Mouse (Mus musculus) ovary, postnatal 14 days (tissue): ENCODE data around the gene Mpv17.

Experiments
- DNase-seq: peaks from one replicate; pipeline ENCODE4 v3.0.0; 2022; ENCODE audit warnings: low spot score

Mpv17 gene

DNA sequence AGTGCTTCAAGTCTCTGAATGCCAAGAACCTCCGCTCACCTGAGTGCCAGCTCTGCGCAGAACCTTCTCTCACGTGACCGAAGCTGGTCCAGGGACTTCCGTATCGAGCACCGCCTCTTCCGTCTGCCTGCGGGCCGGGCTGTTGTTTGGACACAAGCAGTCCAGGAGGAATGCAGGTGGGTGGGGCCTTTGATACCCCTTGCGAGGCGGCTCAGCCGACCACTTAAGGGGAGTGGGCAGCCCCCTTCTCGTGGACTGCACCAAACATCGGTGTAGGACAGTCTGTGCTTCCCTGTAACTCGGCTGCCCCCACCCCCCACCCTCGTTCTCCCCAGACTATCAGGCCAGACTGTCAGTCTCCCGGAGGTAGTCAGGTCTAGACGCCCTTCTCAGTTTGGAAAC is at the start of gene Mpv17:
Gene Mpv17, minus strand, starts transcription at position 100 of the 402 bp plus-strand sequence.
- DNase-seq, result peak; percentile 72

DNA sequence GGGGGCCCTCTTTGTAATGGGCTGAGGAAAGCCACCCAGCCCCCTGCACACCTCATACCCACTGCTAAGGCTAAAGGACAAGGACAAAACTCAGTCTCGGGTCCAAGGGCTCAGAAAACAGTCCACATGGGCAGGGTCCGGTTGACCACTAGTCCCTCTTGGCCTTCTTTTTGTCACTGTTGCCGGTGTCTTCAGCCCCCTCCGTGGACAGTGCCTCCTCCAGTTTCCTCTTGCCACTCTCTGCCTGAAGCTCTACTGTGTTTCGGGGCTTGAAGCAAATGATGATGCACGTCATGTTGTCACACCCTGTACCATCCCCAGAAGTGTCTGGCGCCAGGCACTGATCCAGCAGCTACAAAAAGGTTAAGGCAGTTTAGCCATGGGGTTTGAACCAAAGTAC is 48.9 kb upstream of the Mpv17 start:
- DNase-seq, result no peak

DNA sequence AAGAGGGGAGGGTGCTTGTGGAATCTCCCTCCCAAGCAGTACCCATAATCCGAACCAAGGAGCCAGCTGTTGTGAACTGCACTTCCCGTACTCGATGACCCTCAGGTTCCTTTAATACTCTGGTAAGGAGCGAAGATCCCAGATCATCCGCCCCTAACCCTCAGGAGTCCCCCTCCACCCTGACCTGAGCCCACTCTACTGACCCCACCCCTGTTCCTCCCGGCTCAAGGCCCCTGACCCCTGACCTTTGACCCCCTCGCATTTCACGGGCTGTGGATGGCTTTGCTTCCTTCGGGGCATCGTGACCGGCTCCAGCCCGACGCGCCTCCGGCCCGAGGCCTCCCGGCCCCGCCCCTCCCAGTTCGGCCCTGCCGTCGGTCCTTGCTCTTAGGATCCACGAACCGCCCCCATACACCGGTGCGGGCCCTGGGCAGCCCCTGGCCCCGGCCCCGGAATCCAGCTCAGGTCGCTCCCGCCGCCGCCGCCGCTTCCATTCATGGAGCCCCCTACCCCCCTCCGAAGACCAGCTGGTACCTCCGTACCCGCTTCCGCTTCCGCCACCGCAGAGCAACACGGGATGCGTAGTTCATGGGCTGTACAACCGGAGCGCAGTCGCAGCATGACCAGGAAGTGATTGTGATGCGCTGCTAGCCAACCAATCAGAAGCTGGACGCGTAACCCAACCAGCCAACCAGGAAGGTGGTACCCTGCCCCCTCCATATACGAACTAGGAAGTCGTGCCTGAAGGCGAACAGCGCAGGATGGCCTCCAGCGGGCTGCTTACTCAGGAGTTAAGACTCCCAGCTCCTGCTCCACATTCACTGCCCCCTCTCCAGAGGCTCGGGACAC is 47.9 kb upstream of the Mpv17 start, which contains the start of gene Zfp513:
Gene Zfp513, minus strand, starts transcription at position 562 of the 849 bp plus-strand sequence.
- peak; percentile 86 for DNase-seq

DNA sequence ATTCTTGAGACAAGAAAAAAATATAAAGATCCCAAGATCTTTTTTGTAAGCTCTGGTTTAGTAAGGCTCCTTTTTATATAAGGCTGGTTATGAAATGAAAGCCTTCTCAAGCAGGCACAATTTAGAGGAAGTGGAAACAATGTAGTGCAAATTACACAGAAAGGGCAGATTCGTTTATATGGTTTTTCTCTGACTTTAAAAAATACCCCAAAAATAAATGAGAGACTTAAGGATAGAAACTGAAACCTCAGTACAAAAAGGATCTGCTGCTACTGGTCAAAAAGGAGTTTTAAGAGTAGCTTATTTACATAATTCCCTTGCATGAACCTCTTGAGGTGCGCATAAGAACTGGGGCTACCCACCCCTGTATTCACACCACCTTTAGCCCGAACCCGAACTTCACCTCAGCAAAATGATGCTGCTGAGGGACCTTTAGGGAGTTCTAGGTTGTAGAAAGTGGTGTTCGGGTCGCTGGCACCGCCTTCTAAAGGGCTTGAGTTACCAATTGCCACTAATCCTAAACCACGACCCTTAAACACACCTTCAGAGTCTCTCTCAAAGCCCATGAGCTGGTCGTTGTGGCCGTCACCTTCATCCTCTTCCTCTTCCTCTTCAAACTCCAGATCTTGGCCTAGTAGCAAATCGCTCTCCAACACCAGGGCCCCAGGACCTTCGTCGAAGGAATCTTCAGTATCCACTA is 47.1 kb upstream of the Mpv17 start:
- DNase-seq, result no peak

DNA sequence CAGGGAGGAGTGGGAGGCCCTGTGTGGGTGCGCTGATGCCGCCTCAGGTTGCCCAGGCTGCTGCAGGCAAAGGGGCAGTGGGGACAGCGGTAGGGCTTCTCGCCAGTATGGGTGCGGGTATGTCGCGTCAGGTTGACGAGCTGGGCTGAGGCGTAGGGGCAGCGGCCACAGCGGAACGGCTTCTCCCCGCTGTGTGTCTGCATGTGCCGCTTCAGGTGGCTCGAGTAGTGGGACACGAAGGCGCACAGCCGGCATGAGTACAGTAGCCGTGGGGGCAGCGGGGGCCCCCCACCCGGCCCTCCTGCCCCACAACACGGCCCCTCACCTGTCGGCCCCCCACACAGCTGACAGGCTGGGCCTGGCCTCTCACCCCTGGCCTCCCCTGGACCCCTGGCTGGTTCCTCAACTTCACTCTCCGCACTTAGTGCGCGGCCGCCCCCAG is 46.3 kb upstream of the Mpv17 start:
- no peak for DNase-seq

DNA sequence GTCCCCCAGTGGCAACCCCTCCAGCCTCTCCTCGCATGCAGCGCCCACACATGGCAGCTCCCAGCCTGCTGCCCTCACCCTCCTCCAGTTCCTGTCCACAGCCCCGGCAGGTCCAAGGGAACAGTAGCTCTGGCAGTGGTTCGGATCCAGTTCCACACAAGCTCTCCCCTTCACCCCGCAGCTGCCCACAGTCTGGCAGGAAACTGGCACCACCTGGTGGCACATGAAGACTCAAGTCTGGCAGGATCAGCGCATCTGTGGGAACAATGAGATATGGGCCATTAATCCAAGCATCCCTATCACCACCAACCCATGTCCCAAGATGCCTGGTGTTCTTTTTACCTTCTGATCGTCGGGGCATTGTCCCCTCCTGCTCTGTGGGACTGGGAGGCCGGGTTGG is 45.8 kb upstream of the Mpv17 start:
- no peak for DNase-seq

DNA sequence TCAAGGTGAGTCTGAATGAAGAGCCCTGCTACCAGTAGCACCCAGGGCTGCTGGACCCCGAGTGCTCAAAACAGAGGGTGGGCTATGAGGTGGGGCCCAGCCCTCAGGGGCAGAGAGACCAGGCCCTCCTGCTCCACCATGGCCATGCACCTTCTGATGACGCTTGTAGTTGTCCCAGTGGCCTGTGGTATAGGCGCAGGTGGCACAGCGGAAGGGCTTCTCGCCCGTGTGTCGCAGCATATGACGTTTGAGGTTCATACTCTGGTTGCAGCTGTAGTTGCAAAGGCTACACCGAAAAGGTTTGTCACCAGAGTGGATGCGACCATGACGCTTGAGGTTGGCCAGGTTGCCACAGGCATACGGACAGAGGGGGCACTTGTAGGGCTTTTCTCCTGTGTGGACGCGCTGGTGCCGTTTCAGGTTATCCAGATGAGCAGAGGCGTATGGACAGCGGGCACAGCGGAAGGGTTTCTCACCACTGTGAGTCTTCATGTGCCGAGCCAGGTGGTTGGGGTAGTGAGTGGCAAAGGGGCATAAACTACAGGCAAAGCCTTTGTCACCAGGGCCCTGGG is 45.4 kb upstream of the Mpv17 start:
- no peak for DNase-seq

DNA sequence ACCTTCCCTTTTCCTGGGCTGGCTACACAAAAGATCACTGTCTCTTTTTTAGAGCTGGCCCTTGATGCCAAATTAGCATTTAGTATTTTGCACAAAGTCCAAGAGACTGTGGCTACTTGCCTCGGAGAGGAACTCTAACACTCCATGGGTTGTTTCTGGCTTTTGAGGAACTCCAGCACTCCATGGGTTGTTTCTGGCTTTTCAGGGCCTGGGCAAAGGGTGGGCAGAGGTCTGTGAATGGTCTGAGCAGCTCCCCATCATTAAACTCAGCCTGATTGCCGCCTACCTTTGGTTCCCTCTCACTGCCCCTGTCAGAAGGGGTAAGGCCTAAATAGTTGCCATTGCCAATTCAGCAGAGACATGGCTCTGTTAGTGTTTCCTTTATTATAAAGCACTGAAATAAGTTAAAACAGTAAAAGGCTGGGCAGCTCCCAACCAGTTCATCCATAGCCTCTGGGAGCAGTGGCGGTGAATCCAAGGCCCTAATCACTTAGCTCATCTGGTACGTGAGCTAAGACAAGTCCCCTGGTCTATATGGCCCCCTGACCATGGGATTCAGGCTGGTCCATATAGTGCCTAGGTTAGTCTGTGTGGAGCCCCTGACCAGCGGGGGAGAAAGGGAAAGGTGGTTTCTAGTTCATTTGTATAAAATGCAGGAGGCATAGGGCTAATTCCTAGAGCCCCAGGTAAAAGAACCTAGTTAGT is 44.7 kb upstream of the Mpv17 start:
- no peak for DNase-seq

DNA sequence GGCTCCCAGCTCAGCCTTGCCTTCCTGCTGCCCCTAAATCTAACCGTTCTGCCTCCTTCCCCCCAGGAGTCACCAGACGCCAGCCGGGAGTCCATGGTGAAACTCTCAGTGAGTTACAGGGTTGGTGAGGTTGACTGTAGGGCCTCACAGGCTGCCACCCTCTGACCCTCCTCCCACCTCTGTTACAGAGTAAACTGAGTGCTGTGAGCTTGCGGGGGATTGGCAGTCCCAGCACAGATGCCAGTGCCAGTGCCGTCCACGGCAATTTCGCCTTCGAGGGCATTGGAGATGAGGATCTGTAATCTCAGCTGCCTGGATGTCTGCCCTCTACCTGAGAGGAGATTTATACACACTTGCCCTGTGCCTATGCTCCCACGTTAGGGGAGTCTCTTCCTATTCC is 44.1 kb upstream of the Mpv17 start:
- DNase-seq, result no peak

DNA sequence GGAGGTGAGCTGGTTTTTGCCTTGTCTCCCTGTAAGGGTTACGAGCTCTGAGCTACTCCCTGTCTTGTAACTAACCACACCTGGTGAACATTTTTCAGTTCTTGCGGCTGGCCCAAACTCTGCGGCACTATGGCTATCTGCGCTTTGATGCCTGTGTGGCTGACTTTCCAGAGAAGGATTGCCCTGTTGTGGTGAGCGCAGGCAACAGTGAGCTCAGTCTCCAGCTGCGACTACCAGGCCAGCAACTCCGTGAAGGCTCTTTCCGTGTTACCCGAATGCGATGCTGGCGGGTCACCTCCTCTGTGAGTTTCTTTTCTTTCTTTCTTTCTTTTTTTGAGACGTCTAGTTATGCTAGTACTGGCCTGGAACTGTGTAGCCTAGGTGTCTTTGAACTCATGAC is 43.0 kb upstream of the Mpv17 start:
- no peak for DNase-seq

DNA sequence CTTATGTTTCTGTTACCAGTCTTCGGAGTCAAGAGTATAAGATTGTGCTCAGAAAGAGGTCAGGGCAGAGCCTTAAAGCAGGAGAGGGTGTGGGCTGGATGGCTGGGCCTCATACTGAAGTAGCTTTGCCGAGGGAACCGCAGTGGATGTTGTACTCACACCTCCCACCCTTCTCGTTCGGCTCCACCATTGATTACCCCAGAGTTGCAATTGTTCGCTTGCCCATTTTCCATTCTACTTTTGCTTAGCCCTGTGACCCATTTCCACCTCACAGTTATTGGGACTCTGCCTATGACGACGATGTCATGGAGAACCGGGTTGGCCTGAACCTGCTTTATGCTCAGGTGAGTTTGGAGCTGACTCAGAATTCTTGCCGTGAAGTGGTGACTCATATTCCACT is 42.2 kb upstream of the Mpv17 start:
- no peak for DNase-seq

DNA sequence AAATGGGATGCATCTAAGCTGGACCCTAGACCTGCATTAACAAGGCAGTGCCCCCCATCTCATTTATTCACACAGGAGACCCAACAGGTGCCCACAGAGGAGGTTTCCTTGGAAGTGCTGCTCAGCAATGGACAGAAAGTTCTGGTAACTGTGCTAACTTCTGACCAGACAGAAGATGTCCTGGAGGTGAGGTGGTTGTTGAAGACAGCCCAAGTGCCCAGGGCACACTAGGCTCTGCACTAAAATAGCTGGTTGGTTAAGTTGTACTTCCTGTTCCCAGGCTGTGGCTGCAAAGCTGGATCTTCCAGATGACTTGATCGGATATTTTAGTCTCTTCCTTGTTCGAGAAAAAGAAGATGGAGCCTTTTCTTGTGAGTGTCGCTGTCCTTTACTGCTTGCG is 41.6 kb upstream of the Mpv17 start:
- DNase-seq, result no peak

DNA sequence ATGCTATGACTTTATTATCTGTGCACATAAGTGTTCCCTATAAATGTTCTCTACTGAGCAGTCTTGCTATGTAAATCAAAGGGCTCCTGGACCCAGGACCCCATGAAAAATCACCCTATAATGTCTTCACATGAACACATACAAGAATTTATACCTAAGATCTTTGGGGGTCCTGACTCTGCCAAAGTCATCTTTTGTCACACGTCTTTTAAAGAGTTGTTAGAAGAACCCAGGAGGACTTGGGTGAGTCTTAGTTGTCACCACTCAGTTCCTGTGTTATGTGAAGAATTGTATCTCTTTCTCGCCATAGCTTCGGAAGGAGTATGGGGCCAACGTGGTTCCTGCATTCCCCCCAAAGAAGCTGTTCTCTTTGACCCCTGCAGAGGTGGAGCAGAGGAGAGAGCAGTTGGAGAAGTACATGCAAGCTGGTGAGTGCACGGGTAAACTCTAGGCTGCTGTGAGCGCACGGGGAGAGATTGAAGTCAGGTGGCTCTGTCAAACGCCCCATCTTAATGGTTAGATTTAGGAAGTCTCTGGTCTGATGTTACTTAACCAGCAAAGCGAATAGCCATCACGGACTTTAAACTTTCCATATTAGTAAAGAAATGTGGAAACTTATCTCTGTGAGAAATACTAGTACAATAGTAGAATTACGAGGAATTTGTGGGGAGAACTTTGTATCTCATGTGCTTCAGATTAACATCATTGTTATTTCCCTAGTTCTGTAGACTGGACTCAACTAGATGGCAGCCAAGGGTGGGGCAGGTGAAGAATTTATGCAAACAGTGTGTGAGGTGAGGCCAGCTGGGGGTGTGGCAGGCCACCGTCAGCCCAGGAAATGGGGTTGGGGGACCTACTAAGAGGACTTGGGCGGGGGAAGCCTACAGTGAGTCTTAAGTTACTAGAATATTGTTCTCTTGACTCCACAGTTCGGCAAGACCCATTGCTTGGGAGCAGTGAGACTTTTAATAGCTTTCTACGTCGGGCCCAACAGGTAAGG is 40.7 kb upstream of the Mpv17 start:
- no peak for DNase-seq

DNA sequence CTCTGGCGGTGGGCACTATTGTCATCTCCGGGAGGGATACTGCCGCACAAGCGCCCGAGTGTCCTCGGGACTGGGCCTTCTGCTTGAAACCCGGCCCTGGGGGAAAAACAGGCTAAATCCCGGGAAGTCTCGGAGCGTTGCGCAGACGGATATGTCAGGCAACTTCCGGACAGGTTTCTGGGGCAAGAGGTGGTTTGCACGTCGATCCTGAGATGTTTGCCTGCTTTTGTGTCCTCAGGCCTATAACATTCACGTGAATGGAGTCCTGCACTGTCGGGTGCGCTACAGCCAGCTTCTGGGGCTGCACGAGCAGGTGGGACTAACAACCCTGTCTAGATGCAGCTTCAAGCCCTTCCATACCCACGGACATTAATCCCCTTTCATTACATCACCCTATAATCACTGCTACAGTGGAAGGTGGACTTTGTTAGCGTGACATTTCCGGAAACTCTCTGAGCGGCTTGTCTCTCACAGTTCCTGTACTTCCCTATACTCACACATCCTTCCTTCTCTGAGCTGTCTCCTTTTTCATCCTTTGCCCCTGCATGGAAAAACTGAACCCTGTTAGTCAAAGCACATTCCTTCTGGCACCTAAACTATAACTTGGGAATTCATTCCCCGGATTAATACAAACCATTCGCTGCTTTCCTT is 39.7 kb upstream of the Mpv17 start:
- no peak for DNase-seq

DNA sequence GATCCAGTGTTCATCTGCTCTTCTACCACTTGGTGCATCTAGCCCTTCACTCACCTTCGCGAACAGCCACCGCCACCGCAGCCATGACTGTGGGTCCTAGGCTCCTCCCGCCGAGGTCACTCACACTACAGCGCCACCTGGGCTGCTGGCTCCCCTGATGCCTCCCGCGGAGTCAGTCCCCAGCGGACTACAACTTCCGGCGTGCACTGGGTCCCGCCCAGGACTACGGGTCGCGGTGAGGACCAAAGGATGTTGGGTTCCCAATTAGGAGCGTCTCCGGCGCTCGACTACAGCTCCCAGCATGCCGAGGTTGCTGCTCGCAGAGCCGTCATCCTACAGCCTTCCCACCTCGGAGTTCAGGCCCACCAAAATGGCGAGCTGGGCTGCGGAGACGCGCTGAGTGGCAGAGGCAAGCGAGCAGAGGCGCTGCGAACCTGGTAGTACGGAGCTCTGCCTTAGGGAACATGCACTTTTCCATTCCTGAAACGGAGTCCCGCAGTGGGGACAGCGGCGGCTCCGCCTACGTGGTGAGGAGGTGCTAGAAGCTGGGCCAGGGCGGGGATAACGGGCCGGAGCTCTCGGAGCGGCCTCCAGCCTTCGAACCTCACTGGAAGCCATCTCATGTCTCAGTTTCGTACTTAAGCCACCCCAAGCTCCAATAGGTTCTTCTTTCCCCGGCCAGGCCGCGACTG is 39.0 kb upstream of the Mpv17 start, which contains the start of the genes Snx17 and Eif2b4:
Gene Snx17, plus strand, starts transcription at position 289 of the 692 bp plus-strand sequence.
Gene Eif2b4, minus strand, starts transcription at position 492 of the 692 bp plus-strand sequence.
- DNase-seq, result peak; percentile 97

DNA sequence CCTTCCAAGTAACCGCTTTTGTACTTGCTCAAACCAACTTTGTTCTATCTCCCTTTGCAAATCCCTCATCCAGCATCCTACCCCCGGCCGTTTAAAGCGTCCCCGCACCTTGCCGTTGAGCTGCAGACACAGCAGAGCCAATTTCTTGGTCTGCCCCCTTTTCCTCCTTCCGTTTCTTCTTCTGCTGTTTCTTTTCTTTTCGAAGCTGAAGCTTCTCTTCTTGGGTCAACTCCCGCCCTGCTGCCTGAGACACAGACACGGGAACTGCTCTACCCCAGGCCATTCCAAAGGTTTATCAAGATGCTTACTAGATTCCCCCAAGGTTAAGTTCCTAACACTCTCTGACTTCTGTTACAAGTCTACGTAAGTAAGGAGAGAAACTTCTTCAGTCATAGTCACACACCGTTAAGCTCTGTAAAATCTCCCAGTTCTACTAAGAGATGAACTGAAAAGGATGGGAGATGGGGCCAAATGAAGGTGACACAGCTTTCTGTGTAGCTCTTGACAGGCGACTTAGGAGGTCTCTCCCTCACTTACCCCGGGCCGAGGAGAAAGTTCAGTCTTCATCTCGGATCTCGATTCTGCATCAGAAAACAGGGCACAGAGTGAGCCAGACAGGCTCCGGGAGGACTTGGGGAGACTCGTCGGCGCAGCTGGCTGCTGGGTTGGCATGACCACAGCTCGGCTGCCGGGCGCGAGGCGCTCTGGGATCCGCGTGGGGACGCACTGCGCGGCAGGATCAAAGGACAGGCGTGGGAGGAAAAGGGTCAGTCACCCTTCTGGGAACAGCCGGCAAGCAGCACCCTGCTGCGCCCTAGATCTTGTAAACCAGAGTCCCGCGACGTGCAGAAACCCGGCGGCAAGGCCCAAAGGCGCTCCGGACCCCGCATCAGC is 38.2 kb upstream of the Mpv17 start:
- peak; percentile 68 for DNase-seq

DNA sequence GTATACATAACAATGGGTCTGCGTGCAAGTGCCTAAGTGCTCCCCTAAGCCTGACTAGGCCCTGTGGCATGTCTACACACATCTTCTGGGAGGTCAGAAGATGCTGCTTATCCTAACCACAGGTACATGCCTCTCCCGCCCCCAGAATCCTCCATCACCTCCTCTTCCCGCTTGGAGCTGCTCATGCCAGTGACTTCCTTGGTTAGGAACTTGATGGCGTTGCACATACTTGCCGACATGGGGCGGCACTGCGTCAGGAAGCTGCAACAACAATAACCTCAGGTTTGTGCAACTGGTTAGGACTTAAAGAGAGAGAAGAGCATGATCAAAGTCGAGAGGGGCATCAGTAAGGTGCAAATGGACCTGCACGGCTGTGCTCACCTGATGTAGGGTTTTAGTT is 36.1 kb upstream of the Mpv17 start:
- DNase-seq, result no peak

DNA sequence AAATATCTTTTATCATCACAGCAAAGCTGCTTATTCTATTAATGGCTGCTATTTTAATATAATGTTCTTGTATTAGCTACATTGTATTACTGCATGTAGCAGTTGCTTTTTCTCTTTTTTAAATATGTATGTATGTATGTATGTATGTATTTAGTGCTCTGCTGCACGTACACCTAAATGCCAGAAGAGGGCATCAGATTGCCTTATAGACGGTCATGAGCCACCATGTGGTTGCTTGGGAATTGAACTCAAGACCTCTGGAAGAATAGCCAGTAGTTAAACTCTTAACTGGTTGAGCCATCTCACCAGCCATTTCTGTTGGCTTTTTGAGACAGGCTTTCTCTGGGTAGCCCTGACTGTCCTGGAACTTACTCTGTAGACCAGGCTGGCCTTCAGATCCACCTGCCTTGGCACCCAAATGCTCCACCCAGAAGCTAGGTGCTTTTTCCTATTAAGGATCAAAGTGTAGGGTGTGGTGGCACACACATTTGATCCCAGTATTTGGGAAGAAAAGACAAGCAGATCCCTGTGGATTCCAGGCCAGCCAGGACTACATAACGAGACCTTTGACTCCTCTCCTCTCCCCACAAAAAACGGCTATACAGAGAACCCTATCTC is 34.3 kb upstream of the Mpv17 start:
- no peak for DNase-seq
